Mouse (Mus musculus): ENCODE data around the gene B9d1. TPM values are rescaled to one million over a fixed set of nuclear protein-coding genes. Genes with fewer than 3 reads are reported as not detected.

Gene B9d1
- polyA plus RNA-seq, 1 experiment from 2014 or later = 43.7 TPM

DNA sequence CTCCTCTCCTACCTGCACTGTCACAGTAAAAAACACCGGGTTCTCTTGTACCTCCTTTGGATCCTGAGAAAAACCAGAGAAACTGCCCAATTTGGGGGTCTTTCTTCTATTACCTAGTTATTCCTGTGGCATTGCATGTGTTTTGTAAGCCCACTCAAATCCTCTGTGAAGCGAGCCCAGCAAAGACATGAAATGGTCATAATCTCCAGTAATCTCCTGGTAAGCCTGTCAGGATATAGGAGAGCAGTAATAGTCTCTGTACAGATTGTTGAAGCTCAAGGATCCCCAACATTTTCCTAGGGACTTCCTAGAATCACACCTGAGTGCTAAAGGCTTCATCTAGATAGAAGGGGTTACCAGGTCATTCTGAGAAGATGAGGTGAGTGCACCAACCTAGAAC, 36.2 kb downstream of the B9d1 start:
- H3K27ac ChIP-seq (ENCODE audit: low read length) = no peak overlapping the region
- H3K4me3 ChIP-seq (ENCODE audit: low read depth, low read length) = no peak overlapping the region
- WGBS = 77% methylated on average over 2 of the region's 2 CpGs
- H3K4me1 ChIP-seq (ENCODE audit: control insufficient read depth, insufficient read depth, low read length) = no peaks in the 10 kb centered on the region
- H3K4me2 ChIP-seq (replicated peaks; ENCODE audit: low read depth, low read length) = no peak overlapping the region
- H3K36me3 ChIP-seq (ENCODE audit: control insufficient read depth, insufficient read depth, low read length) = peaks cover 11% of the 10 kb centered on the region; the same call in 1 of the 2 replicates
- H3K9me3 ChIP-seq (ENCODE audit: control insufficient read depth, low read depth, low read length) = no peaks in the 10 kb centered on the region
- no peak for ATAC-seq (ENCODE audit: insufficient number of reproducible peaks, insufficient read depth, low FRiP score, low read depth)
- no peak overlapping the region for H3K9ac ChIP-seq (replicated peaks; ENCODE audit: low read depth, low read length)
- H3K27me3 ChIP-seq (ENCODE audit: control insufficient read depth, insufficient read depth, low read length) = no peaks in the 10 kb centered on the region

DNA sequence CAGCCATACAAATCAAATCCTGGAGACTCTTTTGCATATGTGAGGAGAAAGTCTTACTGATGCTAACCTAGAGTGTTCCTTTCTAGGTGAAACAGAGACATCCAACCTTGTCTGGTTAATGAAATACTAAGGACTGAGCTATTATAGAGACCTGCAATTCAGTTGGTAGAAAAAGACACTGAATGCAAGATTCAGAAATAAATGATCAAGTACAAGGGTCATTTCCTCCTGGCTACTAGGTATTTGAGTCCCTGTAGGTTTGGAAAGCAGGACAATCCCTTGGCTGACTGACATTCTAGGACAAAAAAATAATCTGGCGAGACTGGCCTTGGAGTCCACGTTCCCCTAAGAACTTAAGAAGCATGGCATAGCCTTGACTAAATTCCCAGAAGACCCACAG, 40.6 kb downstream of the B9d1 start:
- Histone ChIP-seq H3K9me3 (ENCODE audit: control insufficient read depth, low read depth, low read length) (no peaks in the 10 kb centered on the region), H3K4me1 (ENCODE audit: control insufficient read depth, insufficient read depth, low read length) (no peaks in the 10 kb centered on the region), H3K27me3 (ENCODE audit: control insufficient read depth, insufficient read depth, low read length) (no peaks in the 10 kb centered on the region), H3K36me3 (ENCODE audit: control insufficient read depth, insufficient read depth, low read length) (peaks cover 7% of the 10 kb centered on the region; the same call in 1 of the 2 replicates), H3K4me3 (ENCODE audit: low read depth, low read length) (no peak overlapping the region), H3K27ac (ENCODE audit: low read length) (no peak overlapping the region), H3K9ac (replicated peaks; ENCODE audit: low read depth, low read length) (no peak overlapping the region), H3K4me2 (replicated peaks; ENCODE audit: low read depth, low read length) (no peak overlapping the region)
- ATAC-seq (ENCODE audit: insufficient number of reproducible peaks, insufficient read depth, low FRiP score, low read depth) = no peak
- WGBS = 94% methylated on average over 2 of the region's 2 CpGs

DNA sequence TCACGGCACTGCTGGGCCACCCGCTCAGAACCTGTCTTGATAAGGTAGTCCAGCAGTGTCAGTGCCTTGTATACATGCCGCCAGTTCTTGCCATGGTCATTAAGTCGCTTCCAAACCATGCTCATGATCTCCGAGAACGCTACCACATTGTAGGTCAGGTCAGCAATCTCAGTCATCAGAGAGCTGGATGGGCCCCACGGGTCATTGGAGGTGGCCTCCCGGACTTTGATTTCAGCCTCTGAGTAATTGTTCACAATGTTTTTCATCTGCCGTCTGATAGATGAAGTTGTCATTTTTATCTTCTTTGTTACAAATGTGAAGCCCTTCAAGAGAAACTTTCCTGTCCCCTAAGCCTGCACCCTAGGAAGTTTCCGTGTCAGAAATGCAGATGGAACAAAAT, 41.5 kb downstream of the B9d1 start:
- 80% methylated on average over 10 of the region's 10 CpGs for WGBS
- H3K4me2 ChIP-seq (replicated peaks; ENCODE audit: low read depth, low read length) = no peak overlapping the region

DNA sequence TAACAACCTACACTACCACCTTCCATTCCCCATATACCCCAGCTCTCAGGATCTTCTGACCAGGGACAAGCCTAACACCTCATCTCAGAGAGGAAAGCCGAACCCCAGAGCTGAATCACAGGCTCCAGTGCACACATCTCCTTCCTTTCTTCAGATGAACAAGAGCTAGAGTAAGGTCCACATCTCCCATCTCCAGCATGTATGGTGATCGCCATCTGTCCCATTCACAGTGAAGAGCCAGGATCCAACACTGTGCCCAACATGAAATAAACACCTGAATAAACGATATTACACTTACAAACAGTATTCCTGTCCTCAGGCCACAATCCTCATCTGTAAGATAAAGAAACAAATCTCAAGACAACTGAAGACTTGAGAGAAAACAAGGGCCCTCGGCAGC, 42.8 kb downstream of the B9d1 start:
- peaks cover 7% of the 10 kb centered on the region; the same call in 1 of the 2 replicates for H3K36me3 ChIP-seq (ENCODE audit: control insufficient read depth, insufficient read depth, low read length)
- H3K4me3 ChIP-seq (ENCODE audit: low read depth, low read length) = no peak overlapping the region
- H3K4me2 ChIP-seq (replicated peaks; ENCODE audit: low read depth, low read length) = no peak overlapping the region
- no peaks in the 10 kb centered on the region for H3K27me3 ChIP-seq (ENCODE audit: control insufficient read depth, insufficient read depth, low read length)
- no peaks in the 10 kb centered on the region for H3K9me3 ChIP-seq (ENCODE audit: control insufficient read depth, low read depth, low read length)
- H3K27ac ChIP-seq (ENCODE audit: low read length) = no peak overlapping the region
- 89% methylated on average over 4 of the region's 4 CpGs for WGBS
- H3K4me1 ChIP-seq (ENCODE audit: control insufficient read depth, insufficient read depth, low read length) = no peaks in the 10 kb centered on the region
- ATAC-seq (ENCODE audit: insufficient number of reproducible peaks, insufficient read depth, low FRiP score, low read depth) = no peak
- no peak overlapping the region for H3K9ac ChIP-seq (replicated peaks; ENCODE audit: low read depth, low read length)

More for the DNA sequence above, 41.5 kb downstream of the B9d1 start:
- Histone ChIP-seq H3K27me3 (ENCODE audit: control insufficient read depth, insufficient read depth, low read length) (no peaks in the 10 kb centered on the region), H3K36me3 (ENCODE audit: control insufficient read depth, insufficient read depth, low read length) (peaks cover 7% of the 10 kb centered on the region; the same call in 1 of the 2 replicates), H3K9ac (replicated peaks; ENCODE audit: low read depth, low read length) (no peak overlapping the region), H3K4me1 (ENCODE audit: control insufficient read depth, insufficient read depth, low read length) (no peaks in the 10 kb centered on the region), H3K9me3 (ENCODE audit: control insufficient read depth, low read depth, low read length) (no peaks in the 10 kb centered on the region), H3K27ac (ENCODE audit: low read length) (no peak overlapping the region), H3K4me3 (ENCODE audit: low read depth, low read length) (no peak overlapping the region)
- ATAC-seq (ENCODE audit: insufficient number of reproducible peaks, insufficient read depth, low FRiP score, low read depth) = no peak

DNA sequence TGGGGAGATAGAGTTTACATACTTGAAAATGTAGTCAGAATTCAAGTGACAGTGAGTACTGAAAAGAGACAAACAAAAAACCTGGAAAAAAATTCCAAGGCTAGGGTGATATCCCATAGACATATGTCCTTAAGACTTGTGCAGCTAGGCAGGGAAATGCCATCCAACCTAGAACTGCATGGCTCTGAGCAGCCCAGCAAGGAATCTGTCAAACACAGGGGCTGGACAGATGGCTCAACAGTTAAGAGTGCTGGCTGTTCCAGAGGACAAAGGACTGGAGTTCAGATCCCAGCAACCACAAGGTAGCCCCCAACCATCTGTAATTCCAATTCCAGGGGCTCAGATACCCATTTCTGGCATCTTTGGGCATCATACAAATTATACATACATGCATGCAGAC, 45.7 kb downstream of the B9d1 start:
- Histone ChIP-seq H3K9ac (replicated peaks; ENCODE audit: low read depth, low read length) (no peak overlapping the region), H3K27me3 (ENCODE audit: control insufficient read depth, insufficient read depth, low read length) (no peaks in the 10 kb centered on the region), H3K4me2 (replicated peaks; ENCODE audit: low read depth, low read length) (no peak overlapping the region), H3K4me3 (ENCODE audit: low read depth, low read length) (no peak overlapping the region), H3K27ac (ENCODE audit: low read length) (no peak overlapping the region), H3K36me3 (ENCODE audit: control insufficient read depth, insufficient read depth, low read length) (peaks cover 7% of the 10 kb centered on the region; the same call in 1 of the 2 replicates), H3K4me1 (ENCODE audit: control insufficient read depth, insufficient read depth, low read length) (no peaks in the 10 kb centered on the region), H3K9me3 (ENCODE audit: control insufficient read depth, low read depth, low read length) (no peaks in the 10 kb centered on the region)
- no peak for ATAC-seq (ENCODE audit: insufficient number of reproducible peaks, insufficient read depth, low FRiP score, low read depth)

DNA sequence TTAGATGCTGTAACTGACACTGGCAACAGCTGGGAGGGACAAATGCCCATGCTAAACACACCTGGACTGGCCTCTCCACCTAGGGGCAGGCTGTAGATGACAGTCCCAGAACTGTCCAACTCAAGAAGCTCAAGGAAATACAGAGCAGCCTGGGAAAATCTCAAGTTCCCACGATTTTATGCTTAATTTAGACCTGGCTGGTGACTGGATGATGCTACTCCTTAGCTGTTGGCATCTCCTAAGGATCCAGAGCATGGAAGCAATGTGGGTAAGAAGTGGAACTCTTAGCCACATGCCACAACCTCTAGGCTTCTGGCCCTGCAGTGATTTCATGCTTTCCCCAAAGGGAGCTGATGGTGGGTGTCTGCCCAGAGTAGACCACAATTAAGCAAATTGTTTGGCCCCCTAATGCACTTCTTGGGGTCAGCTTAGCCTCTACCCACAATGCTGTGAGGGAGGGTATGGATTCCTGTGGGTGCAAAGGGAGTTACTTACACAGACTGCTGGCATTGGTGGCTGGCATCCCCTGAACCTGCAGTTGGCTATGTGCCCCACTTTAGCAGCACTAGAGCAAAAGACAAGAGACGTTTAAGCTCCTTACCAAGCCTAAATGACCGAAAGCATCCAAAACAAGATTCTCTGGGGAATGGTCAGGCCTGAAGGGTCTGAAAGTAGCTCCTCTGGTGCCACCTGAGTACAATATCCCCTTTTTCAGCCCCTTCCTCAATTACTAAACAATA, 48.2 kb downstream of the B9d1 start:
- H3K9me3 ChIP-seq (ENCODE audit: control insufficient read depth, low read depth, low read length) = no peaks in the 10 kb centered on the region
- no peak overlapping the region for H3K9ac ChIP-seq (replicated peaks; ENCODE audit: low read depth, low read length)
- no peak overlapping the region for H3K4me3 ChIP-seq (ENCODE audit: low read depth, low read length)
- no peak overlapping the region for H3K4me2 ChIP-seq (replicated peaks; ENCODE audit: low read depth, low read length)
- WGBS = 79% methylated on average over 3 of the region's 3 CpGs
- no peak for ATAC-seq (ENCODE audit: insufficient number of reproducible peaks, insufficient read depth, low FRiP score, low read depth)
- no peaks in the 10 kb centered on the region for H3K4me1 ChIP-seq (ENCODE audit: control insufficient read depth, insufficient read depth, low read length)
- no peaks in the 10 kb centered on the region for H3K36me3 ChIP-seq (ENCODE audit: control insufficient read depth, insufficient read depth, low read length)
- H3K27ac ChIP-seq (ENCODE audit: low read length) = no peak overlapping the region
- H3K27me3 ChIP-seq (ENCODE audit: control insufficient read depth, insufficient read depth, low read length) = no peaks in the 10 kb centered on the region

DNA sequence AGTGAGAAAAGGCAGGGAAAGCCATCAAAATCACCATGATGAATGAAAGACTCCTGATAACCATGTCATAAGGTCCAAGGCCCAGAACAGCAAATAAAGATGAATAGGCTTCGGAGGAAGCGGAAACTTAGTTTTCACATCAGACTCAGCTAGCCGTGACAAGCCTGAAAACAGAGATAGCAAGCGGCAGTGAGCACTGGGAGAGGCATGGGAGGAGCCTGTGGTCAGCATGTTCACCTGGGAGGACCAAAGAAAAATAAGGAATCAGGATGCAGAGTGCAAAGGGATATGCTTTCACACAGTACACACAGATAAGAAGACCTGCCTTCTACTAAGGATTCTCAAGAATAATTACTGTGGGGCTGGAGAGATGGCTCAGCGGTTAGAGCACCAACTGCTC, 54.6 kb downstream of the B9d1 start:
- Histone ChIP-seq H3K27me3 (ENCODE audit: control insufficient read depth, insufficient read depth, low read length) (no peaks in the 10 kb centered on the region), H3K9me3 (ENCODE audit: control insufficient read depth, low read depth, low read length) (no peaks in the 10 kb centered on the region), H3K4me2 (replicated peaks; ENCODE audit: low read depth, low read length) (no peak overlapping the region), H3K27ac (ENCODE audit: low read length) (no peak overlapping the region), H3K4me1 (ENCODE audit: control insufficient read depth, insufficient read depth, low read length) (no peaks in the 10 kb centered on the region; the same call in 1 of the 2 replicates), H3K9ac (replicated peaks; ENCODE audit: low read depth, low read length) (no peak overlapping the region), H3K36me3 (ENCODE audit: control insufficient read depth, insufficient read depth, low read length) (no peaks in the 10 kb centered on the region), H3K4me3 (ENCODE audit: low read depth, low read length) (no peak overlapping the region)
- no peak for ATAC-seq (ENCODE audit: insufficient number of reproducible peaks, insufficient read depth, low FRiP score, low read depth)
- WGBS = 65% methylated on average over 5 of the region's 5 CpGs

DNA sequence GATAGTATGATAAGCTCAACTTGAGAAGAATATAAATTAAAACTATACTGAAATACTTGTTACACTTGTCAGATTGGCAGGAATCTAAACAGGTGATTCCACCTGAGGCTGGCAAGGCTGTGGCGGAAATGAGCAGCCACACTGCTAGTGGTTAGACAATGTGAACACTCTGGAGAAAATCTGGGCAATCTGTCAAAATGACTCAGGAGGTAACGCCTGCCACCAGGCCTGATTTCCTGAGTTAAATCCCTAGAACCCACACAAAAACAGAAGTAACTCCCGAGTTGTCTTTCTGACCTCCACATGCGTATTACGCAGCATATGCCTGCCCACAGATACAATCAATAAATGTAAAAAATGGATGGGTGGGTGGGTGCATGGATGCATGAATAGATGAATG, 57.5 kb downstream of the B9d1 start:
- 61% methylated on average over 5 of the region's 5 CpGs for WGBS
- H3K27me3 ChIP-seq (ENCODE audit: control insufficient read depth, insufficient read depth, low read length) = no peaks in the 10 kb centered on the region

More for the DNA sequence above, 57.5 kb downstream of the B9d1 start:
- no peaks in the 10 kb centered on the region for H3K9me3 ChIP-seq (ENCODE audit: control insufficient read depth, low read depth, low read length)
- no peaks in the 10 kb centered on the region for H3K36me3 ChIP-seq (ENCODE audit: control insufficient read depth, insufficient read depth, low read length)
- ATAC-seq (ENCODE audit: insufficient number of reproducible peaks, insufficient read depth, low FRiP score, low read depth) = no peak
- no peak overlapping the region for H3K9ac ChIP-seq (replicated peaks; ENCODE audit: low read depth, low read length)
- no peaks in the 10 kb centered on the region; the same call in 1 of the 2 replicates for H3K4me1 ChIP-seq (ENCODE audit: control insufficient read depth, insufficient read depth, low read length)
- no peak overlapping the region for H3K4me3 ChIP-seq (ENCODE audit: low read depth, low read length)
- no peak overlapping the region for H3K27ac ChIP-seq (ENCODE audit: low read length)
- no peak overlapping the region for H3K4me2 ChIP-seq (replicated peaks; ENCODE audit: low read depth, low read length)

Measured in stomach, embryonic 14.5 days (tissue).